Mouse (Mus musculus) cortical plate, adult 2 months (tissue): Measurements from ENCODE around the gene Samd14.

Experiments used
- CTCF ChIP-seq: fragments of 200-500 bp; IDR thresholded peaks from 2 replicates; pipeline ENCODE4 v1.5.1; 2011; ENCODE audit warnings: mild to moderate bottlenecking, control low read depth, low read length; ENCODE audit not compliant: insufficient read depth; ENCODE audit errors: extremely low read depth
- POLR2A ChIP-seq: fragments of 200-500 bp; IDR thresholded peaks from 2 replicates; pipeline ENCODE4 v1.6.1; 2011; ENCODE audit warnings: mild to moderate bottlenecking, low read length, control low read depth; ENCODE audit not compliant: insufficient read depth; ENCODE audit errors: extremely low read depth

- TF ChIP-seq CTCF, result no peak
- TF ChIP-seq POLR2A, result no peak
These were observed 13.6 kb upstream of the Samd14 start for GRCm38 (mm10) chr11:94996101-94996500.
